Mouse (Mus musculus): ENCODE results near the gene Selenon.

DNA sequence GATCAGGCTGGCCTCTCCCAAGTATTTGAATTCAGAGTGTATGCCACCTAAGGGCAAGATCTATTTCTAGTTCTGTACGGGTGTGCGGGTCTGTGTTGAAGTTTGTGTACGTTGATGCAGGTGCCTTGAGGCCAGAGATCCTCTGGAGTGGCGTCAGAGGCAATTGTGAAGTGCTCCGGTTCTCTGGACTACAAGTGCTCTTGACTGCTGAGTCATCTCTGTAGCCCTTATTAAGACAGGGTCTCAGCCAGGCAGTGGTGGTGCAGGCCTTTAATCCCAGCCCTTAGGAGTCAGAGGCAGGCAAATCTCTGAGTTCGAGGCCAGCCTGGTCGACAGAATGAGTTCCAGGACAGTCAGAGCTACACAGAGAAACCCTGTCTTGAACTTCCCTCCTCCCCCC is 36.4 kb downstream of the Selenon start:
- TF ChIP-seq CTCF (IDR thresholded peaks at IDR 0.05; ENCODE audit: control insufficient read depth, insufficient read depth, insufficient read length) (no peak), USF1 (IDR thresholded peaks at IDR 0.05; ENCODE audit: low read depth) (no peak), MAX (IDR thresholded peaks at IDR 0.05) (no peak), MYOD1 (IDR thresholded peaks at IDR 0.05; ENCODE audit: control insufficient read depth, insufficient read length, low read depth) (no peak), CEBPB (IDR thresholded peaks at IDR 0.05; ENCODE audit: low read depth) (no peak), MYOG (IDR thresholded peaks at IDR 0.05; ENCODE audit: control insufficient read depth, extremely low read depth, insufficient read length) (no peak), FOSL1 (IDR thresholded peaks at IDR 0.05; ENCODE audit: insufficient read depth, low read length, poor library complexity, severe bottlenecking) (no peak)

Measured in C2C12 (cell line).